Comparison of ENCODE assay signal across 18 mouse cellular contexts in the genomic region with DNA sequence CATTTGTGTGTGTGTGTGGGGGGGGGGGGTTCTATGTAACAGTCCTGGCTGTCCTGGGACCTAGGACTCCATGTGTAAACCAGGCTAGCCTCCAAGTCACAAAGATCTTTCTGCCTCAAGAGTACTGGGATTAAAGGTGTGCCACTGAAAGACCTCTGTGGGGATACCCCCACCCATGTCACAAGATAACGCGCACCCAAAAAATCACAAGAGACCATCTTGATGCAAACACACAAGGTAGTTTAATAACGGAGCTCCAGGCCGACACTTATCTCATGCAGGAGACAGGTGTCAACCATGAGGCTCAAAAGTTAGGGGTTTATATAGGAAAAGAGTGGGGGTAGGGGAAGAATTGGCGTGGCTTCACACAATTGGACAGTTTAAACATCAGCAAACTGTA. TPM values are rescaled to one million over a fixed set of nuclear protein-coding genes. Genes with fewer than 3 reads are reported as not detected.
"Had no signal": no experiment of that assay in that cellular context is flagged by ENCODE, and none has a peak within 500 bp of the region (broad histone marks: within the 10 kb centered on the region; RNA-seq: fewer than 3 reads in every experiment).

No protein-coding gene starts in this region.

- H3K4me3 ChIP-seq: midbrain, embryonic 10.5 days; midbrain, embryonic 12.5 days; myocyte; neural tube, embryonic 13.5 days; neural tube, embryonic 15.5 days had no signal

- H3K9me3 ChIP-seq: midbrain, embryonic 12.5 days; neural tube, embryonic 13.5 days; neural tube, embryonic 15.5 days had no signal

- DNase-seq: lung, adult 18-20 months; lung, embryonic 14.5 days; lung, postnatal 10 days; lung, postnatal 4 days; midbrain, embryonic 14.5 days; retina, postnatal 1 day; right cerebral cortex, adult 18-20 months; right cerebral cortex, postnatal 14 days; thymus, adult 18-20 months; thymus, postnatal 14 days; thymus, postnatal 4 days had no signal

- H3K9ac ChIP-seq: lung, embryonic 14.5 days; midbrain, embryonic 12.5 days; neural tube, embryonic 13.5 days; neural tube, embryonic 15.5 days had no signal

- H3K27ac ChIP-seq: midbrain, embryonic 10.5 days; midbrain, embryonic 12.5 days; neural tube, embryonic 13.5 days; neural tube, embryonic 15.5 days had no signal

- H3K4me1 ChIP-seq: midbrain, embryonic 12.5 days; neural tube, embryonic 13.5 days; neural tube, embryonic 15.5 days had no signal

RNA-seq across cellular contexts. Expression of a gene that starts 50.6 kb away (rescaled TPM):
- total RNA-seq: megakaryocyte, adult 5-6 weeks; megakaryocyte-erythroid progenitor cell, adult 5-6 weeks had no signal
